ENCODE assay signal across 8 mouse cellular contexts in the genomic region with DNA sequence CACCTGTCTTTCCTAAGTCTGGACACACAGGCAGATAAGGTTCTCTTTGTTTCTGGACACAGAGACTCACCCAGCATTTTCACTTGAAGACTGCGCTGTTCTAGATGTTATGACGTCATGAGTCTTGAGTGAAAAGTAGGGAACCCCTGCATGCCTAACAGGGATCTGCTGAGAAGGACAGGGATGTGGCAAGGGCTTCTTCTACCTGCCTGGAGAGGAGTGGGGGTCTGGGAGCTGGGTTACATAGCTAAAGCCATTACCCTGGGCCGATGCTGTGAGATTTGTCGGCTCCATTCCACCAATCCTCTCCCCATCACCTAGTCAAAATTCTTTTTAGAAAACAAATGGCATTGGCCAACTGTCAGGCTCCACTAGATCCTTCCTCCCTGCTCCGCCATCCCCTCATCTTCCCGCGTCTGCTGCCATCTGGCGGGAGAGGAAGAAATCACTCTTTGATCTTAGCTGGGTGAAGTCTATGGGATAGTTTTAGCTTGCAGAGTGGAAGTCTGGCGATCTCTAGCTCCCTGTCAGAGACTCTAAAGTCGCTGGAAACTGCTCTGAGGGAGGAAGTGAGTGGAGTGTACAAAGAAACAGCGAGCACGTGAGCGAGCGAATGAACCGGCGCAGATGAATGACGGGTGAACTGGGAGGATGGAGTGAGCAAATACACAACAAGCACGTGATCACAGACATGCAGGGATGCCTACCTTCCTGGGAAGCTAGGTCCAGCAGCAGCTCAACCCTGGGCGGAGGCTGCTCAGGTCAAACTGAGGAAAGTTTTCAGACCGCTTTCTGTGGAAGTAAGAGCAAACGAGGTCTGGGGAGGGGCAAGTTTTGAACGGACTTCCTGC. TPM values are rescaled to one million over a fixed set of nuclear protein-coding genes. Genes with fewer than 3 reads are reported as not detected.
A peak's percentile ranks its signal among the peaks of the same experiment; 100 is the strongest.
DNase-seq lines count a peak whose midpoint lies in the region; ATAC-seq lines count a peak whose summit lies in the region.

No protein-coding gene starts in this region.

- ATAC-seq in activated CD4-positive, CD25-positive, alpha-beta regulatory T cell, adult 4 months = peak; percentile 74
- ATAC-seq in granulocyte monocyte progenitor cell, adult 5-6 weeks (replicated peaks; ENCODE audit: poor library complexity, severe bottlenecking) = peak; percentile 80
- ATAC-seq in intestine, embryonic 16.5 days = peak; percentile 52; the same call in 1 of the 2 replicates

- peak; percentile 82 for DNase-seq in embryo, embryonic 11 days
- peak; percentile 76 to 84 for DNase-seq in left cerebral cortex, postnatal 25 days (ENCODE audit: low spot score in 2 of 2)
- DNase-seq in midbrain, embryonic 10.5 days (ENCODE audit: low spot score) = peak; percentile 76
- peak; percentile 45 for DNase-seq in skeletal muscle tissue, adult 2 months (ENCODE audit: low read depth, low spot score)
- DNase-seq in c-Kit-positive CD71-positive TER-119-positive erythroid progenitor cells, embryonic 14.5 days (ENCODE audit: low spot score) = no peak

- H3K4me3 ChIP-seq in intestine, embryonic 16.5 days (ENCODE audit: low read length) = peak overlapping the region; percentile 11; the same call in 1 of the 2 replicates
- peak overlapping the region; percentile 46 for H3K4me3 ChIP-seq in midbrain, embryonic 10.5 days

- intact Hi-C loops in left cerebral cortex, postnatal 25 days (cut with DNase I) = loop anchor here (1.0 to 10.0 kb wide), 3 partner anchors 66 to 328 kb away; no protein-coding TSS in a partner anchor

- H3K4me2 ChIP-seq in intestine, embryonic 16.5 days (ENCODE audit: low read depth, low read length) = peak overlapping the region; percentile 37; the same call in 1 of the 2 replicates

- H3K36me3 ChIP-seq in intestine, embryonic 16.5 days (ENCODE audit: control insufficient read depth, insufficient read depth, low read length) = no peaks in the 10 kb centered on the region
- H3K36me3 ChIP-seq in midbrain, embryonic 10.5 days = no peaks in the 10 kb centered on the region

- H3K9ac ChIP-seq in intestine, embryonic 16.5 days (ENCODE audit: low read depth, low read length) = no peak overlapping the region

- no peaks in the 10 kb centered on the region for H3K9me3 ChIP-seq in intestine, embryonic 16.5 days (ENCODE audit: control insufficient read depth, low read length)
- no peaks in the 10 kb centered on the region for H3K9me3 ChIP-seq in midbrain, embryonic 10.5 days (replicated peaks)

- H3K27ac ChIP-seq in intestine, embryonic 16.5 days (ENCODE audit: low read length) = no peak overlapping the region
- H3K27ac ChIP-seq in midbrain, embryonic 10.5 days (replicated peaks) = peak overlapping the region; percentile 35; the same call in 1 of the 2 replicates

- H3K4me1 ChIP-seq in intestine, embryonic 16.5 days (ENCODE audit: control insufficient read depth, insufficient read depth, low read length) = no peaks in the 10 kb centered on the region
- 0 out of 2 replicates have a peak, but pooled peaks cover 8% of the 10 kb centered on the region for H3K4me1 ChIP-seq in midbrain, embryonic 10.5 days

- 12% methylated on average over 22 of the region's 22 CpGs for WGBS in intestine, embryonic 16.5 days
- WGBS in midbrain, embryonic 10.5 days = 19% methylated on average over 22 of the region's 22 CpGs

- H3K27me3 ChIP-seq in intestine, embryonic 16.5 days (replicated peaks; ENCODE audit: control insufficient read depth, insufficient read depth, low read length) = no peaks in the 10 kb centered on the region
- H3K27me3 ChIP-seq in midbrain, embryonic 10.5 days (ENCODE audit: low read depth, poor library complexity, severe bottlenecking) = no peaks in the 10 kb centered on the region

RNA-seq across cellular contexts. Expression of gene Gm17087, which starts 25.9 kb away (rescaled TPM):
- 1 to 10 TPM in 1 of 2 experiments, not detected in 1; 4.2 TPM for polyA plus RNA-seq in activated CD4-positive, CD25-positive, alpha-beta regulatory T cell, adult 4 months (2017; shearing (Covaris generic))
- not detected in 2 replicates for total RNA-seq in granulocyte monocyte progenitor cell, adult 5-6 weeks (2014; fragmentation: Nextera tagmentation)
- not detected in 2 replicates for total RNA-seq in granulocyte monocyte progenitor cell, adult 5-6 weeks (2017)
- polyA plus RNA-seq in intestine, embryonic 16.5 days (2015; fragmentation: Nextera tagmentation; extraction: Ambion mirVana) = not detected in 2 replicates
- total RNA-seq in left cerebral cortex, postnatal 25 days (2021) = not detected
- not detected in 2 replicates for polyA plus RNA-seq in midbrain, embryonic 10.5 days (2016; fragmentation: Nextera tagmentation; extraction: Ambion mirVana)
